Mouse (Mus musculus) WW6 (cell line): ENCODE measurements at regions not wholly inside any gene's neighbourhood (a gene's known extent, or its start where the extent isn't known, plus 50 kb on each side); places are given as distances from the start of the nearest gene placed in this dataset.

ENCODE experiments used
- DNase-seq: peaks from one replicate; pipeline ENCODE4 v3.0.0-alpha.2; 2013; ENCODE audit warnings: low read depth, low spot score

DNA sequence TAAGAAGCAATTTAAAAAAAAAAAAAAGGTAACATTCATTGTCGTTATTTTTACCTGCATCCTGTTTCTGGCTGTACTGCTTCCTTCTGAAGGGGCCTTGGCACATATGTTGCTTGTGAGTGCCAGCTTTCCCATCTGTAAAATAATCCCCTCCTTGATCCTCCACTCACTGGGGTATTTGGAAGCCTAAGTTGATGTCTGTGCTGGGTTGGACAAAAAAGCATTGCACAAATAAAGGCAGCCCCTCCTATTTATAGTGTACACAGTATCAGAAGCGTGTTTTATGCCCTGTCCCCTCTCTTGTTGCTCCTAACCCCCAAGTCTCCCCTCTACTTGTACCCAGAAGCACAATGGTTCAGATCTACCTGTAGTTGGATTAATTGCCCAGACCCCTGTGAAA lies 195.0 kb downstream of the Brinp2 start:
- no peak for DNase-seq

DNA sequence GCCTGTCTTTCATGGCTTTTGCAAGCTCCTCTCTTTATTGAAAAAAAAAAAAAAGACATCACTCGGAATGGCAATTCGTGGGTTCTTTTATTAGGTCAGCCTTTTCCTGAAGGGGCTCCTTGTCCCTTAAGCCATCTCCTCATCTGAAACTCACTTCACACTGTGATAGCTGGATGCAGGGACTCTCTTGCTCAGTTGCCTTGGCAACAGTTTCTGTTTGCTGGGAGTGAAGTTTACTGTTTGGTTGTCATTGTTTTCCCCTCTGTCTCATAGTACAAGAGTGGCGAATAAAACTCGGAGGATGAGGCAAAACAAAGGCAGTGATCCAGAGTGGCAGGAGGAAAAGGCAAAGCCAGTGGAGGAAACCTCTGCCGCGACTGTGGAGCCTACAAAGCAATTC lies 194.6 kb downstream of the Brinp2 start:
- no peak for DNase-seq

GRCm38 (mm10) chr1:158163411-158163810 lies 192.7 kb downstream of the Brinp2 start:
- DNase-seq = no peak

DNA sequence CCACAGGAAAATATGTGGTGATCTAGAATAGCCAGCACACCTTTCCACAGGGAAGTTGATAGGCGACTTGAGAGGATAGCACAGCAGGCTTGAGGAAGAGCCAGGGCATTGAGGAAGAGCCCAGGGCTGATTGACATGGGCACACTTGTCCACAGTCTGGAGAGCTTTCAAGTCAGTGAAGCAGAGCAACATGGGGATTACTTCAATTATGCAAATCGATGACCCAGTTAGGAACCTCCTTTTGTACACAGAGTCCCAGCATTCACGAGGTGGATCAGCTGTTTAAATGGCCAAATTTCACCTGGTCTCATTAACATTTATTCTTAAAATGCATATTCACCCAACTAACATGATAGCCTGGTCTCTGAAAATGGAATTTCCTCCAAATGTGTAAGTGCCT lies 186.1 kb downstream of the Brinp2 start:
- no peak for DNase-seq

GRCm38 (mm10) chr1:158180095-158180494 lies 176.0 kb downstream of the Brinp2 start:
- DNase-seq = no peak

DNA sequence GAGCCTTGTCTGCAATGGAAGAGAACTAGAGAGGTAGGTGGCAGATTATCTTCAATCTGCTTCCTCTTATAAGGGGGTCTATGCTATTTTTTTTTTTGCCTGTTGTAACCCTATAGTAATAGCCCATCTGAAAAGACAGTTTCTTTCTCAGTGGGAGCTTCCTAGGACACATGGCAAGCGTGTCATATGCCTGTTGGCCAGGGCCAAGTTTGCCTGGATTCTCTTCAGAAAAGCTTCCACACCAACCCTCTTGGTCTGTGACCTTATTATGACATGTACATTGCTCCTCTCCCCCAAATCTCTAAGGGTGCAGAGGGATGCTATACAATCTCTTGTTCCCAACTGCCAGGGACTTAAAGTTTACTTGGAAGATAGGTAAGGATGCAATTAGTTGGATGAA lies 174.8 kb downstream of the Brinp2 start:
- no peak for DNase-seq

GRCm38 (mm10) chr1:158187651-158188050 lies 168.5 kb downstream of the Brinp2 start:
- no peak for DNase-seq

DNA sequence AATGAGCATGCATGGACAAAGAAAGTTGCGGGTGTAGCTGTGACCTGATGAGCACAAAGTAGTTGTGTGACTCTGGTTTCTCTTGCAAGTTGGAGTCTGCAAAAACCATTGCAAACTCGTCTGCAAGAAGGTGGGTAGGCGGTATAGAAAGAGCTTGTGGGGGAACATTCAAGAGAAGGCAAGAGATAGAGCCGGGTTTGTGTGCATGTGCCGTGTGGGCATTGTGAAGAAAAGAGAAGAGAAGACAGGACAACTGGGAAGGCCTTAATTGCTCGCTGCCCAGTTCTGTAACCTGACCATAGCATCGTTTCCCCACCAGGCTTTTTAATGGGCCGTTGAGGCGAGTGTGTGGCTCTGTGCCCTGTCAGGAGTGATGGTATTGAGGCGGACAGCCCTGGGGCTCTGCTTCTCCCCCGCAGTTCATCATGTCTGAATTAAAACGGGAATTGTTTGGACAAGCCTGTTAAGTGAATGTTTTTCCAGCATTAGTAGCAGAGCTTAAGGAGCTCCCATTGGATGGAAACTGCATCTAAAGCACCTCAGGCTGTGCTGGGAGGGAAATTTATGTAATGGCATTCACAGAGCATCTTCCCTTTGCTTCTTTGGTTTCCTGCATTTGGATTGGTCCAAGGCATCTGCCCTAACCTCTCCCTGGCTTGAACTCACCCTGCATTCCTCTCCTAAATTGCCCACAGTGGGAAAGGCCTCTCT lies 163.1 kb downstream of the Brinp2 start:
- no peak for DNase-seq

DNA sequence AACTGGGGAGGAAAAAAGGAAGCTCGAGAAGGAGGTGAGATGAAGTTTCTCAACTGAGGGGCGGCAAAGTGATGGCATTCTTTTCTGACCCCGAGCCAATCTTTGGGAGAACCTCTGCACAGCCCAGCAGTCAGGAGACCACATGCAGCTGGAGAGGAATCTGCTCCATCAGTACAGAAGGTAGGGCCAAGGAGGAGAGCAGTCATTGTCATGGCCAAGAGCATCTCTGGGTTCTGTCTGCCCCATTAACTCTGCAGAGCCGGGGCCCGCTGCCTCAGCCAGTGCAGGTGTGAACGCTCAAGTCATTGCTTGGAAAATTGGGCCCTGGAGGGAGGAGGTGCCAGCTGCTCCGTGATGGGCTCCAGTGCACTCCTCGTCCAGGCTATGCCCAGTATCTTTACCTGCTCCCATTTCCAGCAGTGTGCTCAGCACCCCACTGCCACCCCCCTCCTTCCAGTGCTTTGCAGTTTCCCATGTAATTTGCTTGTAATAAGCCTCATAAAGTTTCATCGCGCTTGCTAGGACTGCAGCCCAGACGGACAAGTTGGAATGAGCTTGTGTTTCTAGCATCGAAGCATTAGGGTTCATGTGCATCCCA lies 162.1 kb downstream of the Brinp2 start:
- no peak for DNase-seq
